Mouse (Mus musculus) midbrain, embryonic 10.5 days (tissue): ENCODE results near the gene Gm266. TPM values are rescaled to one million over a fixed set of nuclear protein-coding genes. Genes with fewer than 3 reads are reported as not detected.
A peak's percentile ranks its signal among the peaks of the same experiment; 100 is the strongest.

Experiments
- DNase-seq: peaks from one replicate; pipeline ENCODE4 v3.0.0-alpha.2; 2017; ENCODE audit warnings: low spot score
- H3K27ac ChIP-seq: fragments of 300-500 bp; sonication (generic); replicated peaks from 2 replicates; pipeline ENCODE4 v1.5.1; 2016; ENCODE audit warnings: mild to moderate bottlenecking
- H3K27me3 ChIP-seq: fragments of 300-500 bp; sonication (generic); 2 replicates; pipeline ENCODE4 v1.6.1; 2016; ENCODE audit warnings: low read depth, mild to moderate bottlenecking; ENCODE audit not compliant: poor library complexity, severe bottlenecking
- H3K36me3 ChIP-seq: fragments of 300-500 bp; sonication (generic); 2 replicates; pipeline ENCODE4 v1.6.1; 2016; ENCODE audit warnings: mild to moderate bottlenecking, moderate library complexity
- H3K4me1 ChIP-seq: fragments of 300-500 bp; sonication (generic); 2 replicates; pipeline ENCODE4 v1.6.1; 2016
- H3K4me3 ChIP-seq: fragments of 300-500 bp; sonication (generic); 2 replicates; pipeline ENCODE4 v1.5.1; 2016; ENCODE audit warnings: mild to moderate bottlenecking, moderate library complexity
- H3K9me3 ChIP-seq: fragments of 300-500 bp; sonication (generic); replicated peaks from 2 replicates; pipeline ENCODE4 v1.6.1; 2016; ENCODE audit warnings: mild to moderate bottlenecking
- WGBS: fragments of 180-500 bp; shearing (Covaris S2); methylation state at CpG from one replicate; pipeline ENCODE4 v1.1.7; 2016; 5-methylcytosine and 5-hydroxymethylcytosine counted together
- polyA plus RNA-seq: library from polyadenylated mRNA; unstranded; fragments of >200 nt; fragmentation: Nextera tagmentation; extraction: Ambion mirVana; gene quantifications from 2 replicates; pipeline ENCODE4 v1.2.1, GENCODE M21; 2016

Gene Gm266
- polyA plus RNA-seq, 1 experiment from 2014 or later = 10.4 TPM

DNA sequence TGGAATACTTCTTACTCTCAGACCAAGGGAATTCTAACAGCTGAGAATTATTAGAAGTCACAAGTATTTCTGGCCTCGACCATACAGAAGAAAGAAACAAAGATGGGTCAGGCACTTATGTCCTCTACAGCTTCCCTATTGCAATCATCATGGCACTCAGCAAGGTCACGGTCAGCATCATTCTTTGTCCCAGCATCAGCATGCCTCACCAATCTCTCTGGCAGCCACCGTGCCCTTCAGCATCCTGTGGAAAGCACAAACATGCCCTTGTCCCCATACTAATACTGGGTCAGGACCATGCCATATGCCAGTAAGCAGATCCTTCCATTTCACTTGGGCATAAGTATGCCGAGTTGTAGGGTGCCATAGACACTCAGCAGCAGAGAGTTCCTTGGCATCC, 9.3 kb upstream of the Gm266 start:
- Histone ChIP-seq H3K4me3 (no peak overlapping the region), H3K9me3 (no peaks in the 10 kb centered on the region), H3K27me3 (no peaks in the 10 kb centered on the region), H3K4me1 (peaks cover 8% of the 10 kb centered on the region), H3K36me3 (no peaks in the 10 kb centered on the region), H3K27ac (no peak overlapping the region)
- DNase-seq = no peak
- WGBS = 82% methylated on average over 4 of the region's 4 CpGs

DNA sequence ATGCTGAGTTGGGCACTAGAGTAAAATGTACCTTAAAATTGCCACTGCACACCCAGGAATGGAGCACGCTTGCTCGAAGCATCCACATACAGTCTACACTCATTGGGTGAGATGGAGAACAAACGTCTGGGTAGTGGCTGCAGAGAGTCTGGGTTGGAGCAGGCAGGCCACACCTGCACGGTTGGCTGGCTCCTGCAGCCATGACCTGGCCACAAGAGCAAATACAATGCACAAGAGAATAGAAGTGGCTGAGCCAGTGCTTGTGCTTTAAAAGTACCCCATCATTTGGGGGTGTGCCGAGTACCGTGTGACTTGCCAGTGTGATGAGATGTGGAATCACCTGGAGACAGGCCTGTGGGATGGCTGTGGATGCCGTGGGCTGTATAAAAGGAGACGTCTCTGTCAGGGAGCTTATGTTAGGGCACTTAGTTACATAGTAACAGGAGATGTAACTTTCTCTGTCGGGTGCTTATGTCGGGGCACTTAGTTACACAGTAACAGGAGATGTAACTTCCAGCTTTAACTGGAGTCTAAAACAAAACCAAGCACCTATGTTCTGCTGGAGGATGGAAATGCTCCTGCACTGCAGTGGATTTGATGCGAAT, 3.7 kb upstream of the Gm266 start:
- H3K27me3 ChIP-seq = peaks cover 50% of the 10 kb centered on the region
- no peak for DNase-seq
- H3K9me3 ChIP-seq = no peaks in the 10 kb centered on the region
- H3K36me3 ChIP-seq = no peaks in the 10 kb centered on the region
- H3K27ac ChIP-seq = no peak overlapping the region
- H3K4me3 ChIP-seq = no peak overlapping the region
- WGBS = 82% methylated on average over 11 of the region's 11 CpGs
- peaks cover 23% of the 10 kb centered on the region for H3K4me1 ChIP-seq

DNA sequence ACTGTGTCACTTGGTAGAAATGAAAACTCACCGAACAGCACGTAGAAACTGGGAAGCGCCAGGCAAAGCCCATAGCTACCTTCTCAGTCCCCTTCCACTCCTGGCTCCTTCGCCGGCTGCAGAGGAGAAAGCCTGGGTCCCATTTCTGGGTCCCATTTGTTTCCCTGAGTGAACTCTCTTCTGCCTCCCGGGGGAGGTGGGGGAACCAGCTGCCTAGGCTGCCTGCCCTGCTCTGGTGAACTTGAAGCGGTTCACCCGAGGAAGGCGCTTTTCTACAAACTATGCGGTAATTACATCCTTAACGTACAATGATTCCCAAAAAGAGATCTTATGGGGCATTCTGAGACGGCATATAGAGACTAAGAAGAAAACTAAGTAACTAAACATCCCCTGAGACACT, 832 bp upstream of the Gm266 start:
- no peak for DNase-seq
- 4% methylated on average over 12 of the region's 12 CpGs for WGBS
- H3K27ac ChIP-seq = peak overlapping the region; percentile 86

GRCm38 (mm10) chr12:111485046-111485651, 474 bp downstream of the Gm266 start:
- Histone ChIP-seq H3K27ac (peak overlapping the region; percentile 86), H3K9me3 (no peaks in the 10 kb centered on the region), H3K36me3 (no peaks in the 10 kb centered on the region), H3K27me3 (peaks cover 71% of the 10 kb centered on the region), H3K4me1 (peaks cover 31% of the 10 kb centered on the region), H3K4me3 (peak overlapping the region; percentile 64)
- peak; percentile 48 for DNase-seq
- WGBS = under 1% methylated on average over 63 of the region's 63 CpGs

More for the DNA sequence above, 832 bp upstream of the Gm266 start:
- Histone ChIP-seq H3K9me3 (no peaks in the 10 kb centered on the region), H3K4me1 (peaks cover 24% of the 10 kb centered on the region), H3K36me3 (no peaks in the 10 kb centered on the region), H3K27me3 (peaks cover 71% of the 10 kb centered on the region), H3K4me3 (peak overlapping the region; percentile 64)

DNA sequence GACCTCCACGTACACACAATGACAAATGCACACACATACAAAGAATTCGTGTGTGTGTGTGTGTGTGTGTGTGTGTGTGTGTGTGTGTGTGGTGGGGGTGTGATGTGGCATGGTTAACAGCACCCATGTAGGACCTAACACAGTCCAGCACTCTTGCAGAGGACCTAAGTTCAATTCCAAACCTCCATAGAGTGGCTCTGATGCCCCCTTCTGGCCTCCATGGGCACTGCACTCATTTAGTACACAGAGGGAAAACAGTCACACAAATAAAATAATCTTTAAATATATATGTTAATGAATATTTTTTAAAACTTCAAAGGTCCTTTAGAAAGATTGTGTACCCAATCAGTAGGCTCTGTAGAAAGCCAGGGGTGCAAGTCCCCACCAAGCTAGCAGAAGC, 5.7 kb downstream of the Gm266 start:
- H3K4me1 ChIP-seq = peaks cover 12% of the 10 kb centered on the region
- no peaks in the 10 kb centered on the region for H3K36me3 ChIP-seq
- H3K9me3 ChIP-seq = no peaks in the 10 kb centered on the region
- H3K27ac ChIP-seq = no peak overlapping the region
- peaks cover 27% of the 10 kb centered on the region for H3K27me3 ChIP-seq
- H3K4me3 ChIP-seq = no peak overlapping the region
- WGBS = 74% methylated on average over 2 of the region's 2 CpGs
- DNase-seq = no peak

- peaks cover 16% of the 10 kb centered on the region for H3K4me1 ChIP-seq
- no peak overlapping the region for H3K4me3 ChIP-seq
- no peak for DNase-seq
- H3K27ac ChIP-seq = no peak overlapping the region
- no peaks in the 10 kb centered on the region for H3K36me3 ChIP-seq
- 70% methylated on average over 5 of the region's 5 CpGs for WGBS
- H3K27me3 ChIP-seq = peaks cover 17% of the 10 kb centered on the region
- H3K9me3 ChIP-seq = no peaks in the 10 kb centered on the region
These were observed 6.7 kb downstream of the Gm266 start for GRCm38 (mm10) chr12:111478924-111479323.

GRCm38 (mm10) chr12:111474893-111475643, 10.6 kb downstream of the Gm266 start:
- Histone ChIP-seq H3K36me3 (no peaks in the 10 kb centered on the region), H3K27ac (no peak overlapping the region), H3K4me3 (no peak overlapping the region), H3K27me3 (peaks cover 5% of the 10 kb centered on the region; the same call in 1 of the 2 replicates), H3K9me3 (no peaks in the 10 kb centered on the region), H3K4me1 (peaks cover 8% of the 10 kb centered on the region; the same call in 1 of the 2 replicates)
- no peak for DNase-seq
- WGBS = 58% methylated on average over 8 of the region's 8 CpGs

DNA sequence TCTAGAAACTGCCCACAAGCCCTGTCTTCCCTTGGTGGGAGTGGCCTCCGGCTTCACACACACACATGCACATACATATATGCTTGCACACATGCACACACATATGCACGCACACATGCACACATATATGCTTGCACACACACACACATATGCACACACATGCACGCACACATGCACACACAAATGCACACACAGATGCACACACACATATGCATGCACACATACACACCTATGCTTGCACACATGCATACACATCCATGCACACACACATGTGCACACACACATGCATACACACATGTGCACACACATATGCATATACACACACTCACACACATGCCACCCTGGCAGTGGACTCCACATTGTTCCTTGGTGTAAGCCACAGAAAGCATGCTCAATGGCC, 11.2 kb downstream of the Gm266 start:
- Histone ChIP-seq H3K4me1 (peaks cover 8% of the 10 kb centered on the region), H3K4me3 (no peak overlapping the region), H3K36me3 (no peaks in the 10 kb centered on the region), H3K27ac (no peak overlapping the region), H3K27me3 (peaks cover 6% of the 10 kb centered on the region; the same call in 1 of the 2 replicates), H3K9me3 (no peaks in the 10 kb centered on the region)
- no peak for DNase-seq
- WGBS = 91% methylated on average over 3 of the region's 3 CpGs

GRCm38 (mm10) chr12:111472886-111473285, 12.7 kb downstream of the Gm266 start:
- Histone ChIP-seq H3K4me3 (no peak overlapping the region), H3K27ac (no peak overlapping the region), H3K4me1 (peaks cover 10% of the 10 kb centered on the region), H3K9me3 (no peaks in the 10 kb centered on the region), H3K27me3 (peaks cover 20% of the 10 kb centered on the region), H3K36me3 (no peaks in the 10 kb centered on the region)
- WGBS = 85% methylated on average over 5 of the region's 5 CpGs
- no peak for DNase-seq

GRCm38 (mm10) chr12:111471721-111472120, 13.9 kb downstream of the Gm266 start:
- Histone ChIP-seq H3K4me3 (no peak overlapping the region), H3K27ac (no peak overlapping the region), H3K36me3 (no peaks in the 10 kb centered on the region), H3K9me3 (no peaks in the 10 kb centered on the region), H3K27me3 (peaks cover 20% of the 10 kb centered on the region), H3K4me1 (peaks cover 10% of the 10 kb centered on the region)
- DNase-seq = no peak
- 94% methylated on average over 3 of the region's 3 CpGs for WGBS

- 77% methylated on average over 1 of the region's 1 CpGs for WGBS
- no peak for DNase-seq
- Histone ChIP-seq H3K4me3 (no peak overlapping the region), H3K27ac (no peak overlapping the region), H3K36me3 (no peaks in the 10 kb centered on the region), H3K9me3 (no peaks in the 10 kb centered on the region), H3K4me1 (peaks cover 10% of the 10 kb centered on the region), H3K27me3 (peaks cover 22% of the 10 kb centered on the region)
These were observed 14.5 kb downstream of the Gm266 start for GRCm38 (mm10) chr12:111471119-111471518.

DNA sequence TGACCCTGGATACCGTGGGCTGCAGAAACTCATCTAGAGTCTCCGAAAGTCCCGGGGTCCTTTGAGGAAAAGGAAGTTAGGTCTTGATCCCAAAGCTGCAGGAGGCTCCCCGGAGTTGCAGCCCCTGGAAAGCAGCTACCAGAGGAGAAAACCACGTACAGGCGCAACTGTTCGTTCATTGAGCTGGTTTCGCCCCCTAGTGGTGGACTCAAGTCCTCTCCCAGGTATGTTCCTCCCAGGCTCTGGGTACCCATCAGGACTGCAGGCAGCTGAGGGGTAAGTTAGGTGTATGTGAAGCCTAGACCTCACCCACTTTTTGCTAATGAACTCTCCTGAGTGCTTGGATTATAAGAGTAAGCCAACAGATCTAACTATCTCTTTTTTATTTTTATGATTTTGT, 16.1 kb downstream of the Gm266 start:
- H3K4me3 ChIP-seq = no peak overlapping the region
- H3K36me3 ChIP-seq = no peaks in the 10 kb centered on the region
- no peaks in the 10 kb centered on the region for H3K9me3 ChIP-seq
- DNase-seq = peak; percentile 74
- 8% methylated on average over 8 of the region's 8 CpGs for WGBS
- peaks cover 7% of the 10 kb centered on the region for H3K4me1 ChIP-seq
- H3K27me3 ChIP-seq = peaks cover 22% of the 10 kb centered on the region
- H3K27ac ChIP-seq = no peak overlapping the region

- no peak for DNase-seq
- 76% methylated on average over 7 of the region's 7 CpGs for WGBS
- Histone ChIP-seq H3K27me3 (peaks cover 22% of the 10 kb centered on the region), H3K27ac (no peak overlapping the region), H3K9me3 (no peaks in the 10 kb centered on the region), H3K4me1 (peaks cover 6% of the 10 kb centered on the region), H3K4me3 (no peak overlapping the region), H3K36me3 (no peaks in the 10 kb centered on the region)
These were observed 17.4 kb downstream of the Gm266 start for GRCm38 (mm10) chr12:111468206-111468605.
